Mouse (Mus musculus) erythroblast, adult 5-6 weeks (primary cell): ENCODE measurements around the gene Cdh18. TPM values are rescaled to one million over a fixed set of nuclear protein-coding genes. Genes with fewer than 3 reads are reported as not detected.
"Not testable (repeated sequence)": the region's sequence is repeated elsewhere in the genome, so short reads cannot be mapped to it uniquely, and the experiment has no call there.

ENCODE experiments used
- ATAC-seq: replicated peaks from 2 replicates; pipeline ENCODE4 v1.8.0; 2016; ENCODE audit warnings: moderate number of reproducible peaks, mild to moderate bottlenecking, moderate TSS enrichment, inconsistent platforms; ENCODE audit not compliant: poor library complexity, low FRiP score, severe bottlenecking
- total RNA-seq, 2 experiments: library from RNA; stranded (forward) in 1 of 2; stranded (reverse) in 1 of 2; fragments of 150-400 nt in 1 of 2; fragments of 200-764, 138-1000 nt in 1 of 2; gene quantifications; 2 replicates each; pipeline versions ENCODE4 v1.2.3 to v1.2.4; 2015 to 2017; ENCODE audit warnings: low replicate concordance in 2 of 2

Gene Cdh18
- total RNA-seq, 2 experiments from 2014 or later = not detected

GRCm38 (mm10) chr15:22914444-22914843, 365.6 kb downstream of the Cdh18 start:
- no peak for ATAC-seq

GRCm38 (mm10) chr15:22934293-22934692, 385.5 kb downstream of the Cdh18 start:
- no peak for ATAC-seq

- ATAC-seq = no peak
These were observed 398.4 kb downstream of the Cdh18 start for GRCm38 (mm10) chr15:22947234-22947633.

- no peak for ATAC-seq
These were observed 420.6 kb downstream of the Cdh18 start for GRCm38 (mm10) chr15:22969424-22969823.

- ATAC-seq = no peak
These were observed 431.3 kb downstream of the Cdh18 start for GRCm38 (mm10) chr15:22980136-22980535.

GRCm38 (mm10) chr15:22984647-22985046, 435.8 kb downstream of the Cdh18 start:
- ATAC-seq = no peak

- no peak for ATAC-seq
These were observed 467.9 kb downstream of the Cdh18 start for GRCm38 (mm10) chr15:23016680-23017079.

GRCm38 (mm10) chr15:23021151-23021550, 472.3 kb downstream of the Cdh18 start:
- no peak for ATAC-seq

- ATAC-seq = no peak
These were observed 473.8 kb downstream of the Cdh18 start for GRCm38 (mm10) chr15:23022635-23023034.

- no peak for ATAC-seq
These were observed 486.9 kb downstream of the Cdh18 start for GRCm38 (mm10) chr15:23035551-23036207.

- ATAC-seq = no peak
These were observed 487.6 kb downstream of the Cdh18 start for GRCm38 (mm10) chr15:23036208-23037065.

- no peak for ATAC-seq
These were observed 488.7 kb downstream of the Cdh18 start for GRCm38 (mm10) chr15:23037561-23037960.

GRCm38 (mm10) chr15:23046127-23046785, 497.4 kb downstream of the Cdh18 start:
- no peak for ATAC-seq

GRCm38 (mm10) chr15:23052006-23052405, 503.2 kb downstream of the Cdh18 start:
- ATAC-seq = no peak

GRCm38 (mm10) chr15:23085326-23085725, 536.5 kb downstream of the Cdh18 start:
- ATAC-seq = not testable (repeated sequence)

GRCm38 (mm10) chr15:23087535-23087934, 538.7 kb downstream of the Cdh18 start:
- ATAC-seq = no peak

- no peak for ATAC-seq
These were observed 547.8 kb downstream of the Cdh18 start for GRCm38 (mm10) chr15:23096601-23097000.

- ATAC-seq = no peak
These were observed 556.0 kb downstream of the Cdh18 start for GRCm38 (mm10) chr15:23104668-23105380.

- ATAC-seq = no peak
These were observed 586.3 kb downstream of the Cdh18 start for GRCm38 (mm10) chr15:23134950-23135715.
